7 mouse cellular contexts compared by ENCODE assay signal in genomic region chr2:153609548-153609947, GRCm38 (mm10). TPM values are rescaled to one million over a fixed set of nuclear protein-coding genes. Genes with fewer than 3 reads are reported as not detected.
DNase-seq lines count a peak whose midpoint lies in the region; ATAC-seq lines count a peak whose summit lies in the region.

No protein-coding gene starts in this region.

- peak; percentile 92 to 98 for DNase-seq in adrenal gland, adult (ENCODE audit: inconsistent age in 2 of 2, low spot score in 1 of 2)
- DNase-seq in embryo, embryonic 11 days = peak; percentile 89
- peak; percentile 78 for DNase-seq in gastrocnemius, postnatal 25 days
- DNase-seq in left cerebral cortex, postnatal 10 days (ENCODE audit: extremely low spot score in 1 of 2, low spot score in 2 of 2) = peak; percentile 86 to 89
- peak; percentile 84 for DNase-seq in right cerebral cortex, postnatal 4 days

- intact Hi-C loops in left cerebral cortex, postnatal 10 days (cut with DNase I) = no loop called here

- ATAC-seq in inflammation-experienced regulatory T-cells, adult 6 months = peak; percentile 85
- peak; percentile 59 for ATAC-seq in megakaryocyte-erythroid progenitor cell, adult 5-6 weeks (replicated peaks; ENCODE audit: low FRiP score, low TSS enrichment, poor library complexity, severe bottlenecking)

RNA-seq across cellular contexts. Expression of gene Commd7, which starts 23.0 kb away (rescaled TPM):
- 1 to 10 TPM; 9.5 TPM for total RNA-seq in gastrocnemius, postnatal 25 days (2021)
- 100 to 1,000 TPM; 102 to 138 (median 121) TPM for polyA plus RNA-seq in inflammation-experienced regulatory T-cells, adult 6 months (2017; shearing (Covaris generic))
- 10 to 100 TPM; 32.9 to 36.5 TPM for total RNA-seq in left cerebral cortex, postnatal 10 days (2021)
- total RNA-seq in megakaryocyte-erythroid progenitor cell, adult 5-6 weeks (2014; fragmentation: Nextera tagmentation) = 25.8 and 35.8 TPM in 2 replicates
- total RNA-seq in megakaryocyte-erythroid progenitor cell, adult 5-6 weeks (2017) = 22.3 and 24.1 TPM in 2 replicates

RNA-seq across cellular contexts. Expression of gene Dnmt3b, which starts 39.7 kb away (rescaled TPM):
- 1 to 10 TPM in 1 of 2 experiments, under 1 TPM in 1; 0.94 to 1.1 TPM for total RNA-seq in gastrocnemius, postnatal 25 days (2021)
- polyA plus RNA-seq in inflammation-experienced regulatory T-cells, adult 6 months (2017; shearing (Covaris generic)) = 1 to 10 TPM; 1.5 to 4.8 (median 3.7) TPM
- 1 to 10 TPM; 1.5 to 1.7 TPM for total RNA-seq in left cerebral cortex, postnatal 10 days (2021)
- total RNA-seq in megakaryocyte-erythroid progenitor cell, adult 5-6 weeks (2014; fragmentation: Nextera tagmentation) = 20.2 and 22.1 TPM in 2 replicates
- 13.4 and 18.0 TPM in 2 replicates for total RNA-seq in megakaryocyte-erythroid progenitor cell, adult 5-6 weeks (2017)

Comparison
In these comparisons a context has a peak if more than half of its experiments do, and no peak if none do; other contexts are left out.
1. Peak in every context shown above with its lines: DNase-seq and ATAC-seq.
2. RNA of gene Dnmt3b, which starts 39.7 kb away (total RNA-seq): 13.4 to 22.1 TPM in megakaryocyte-erythroid progenitor cell, adult 5-6 weeks; 1.5 to 1.7 TPM in left cerebral cortex, postnatal 10 days and 0.94 to 1.1 TPM in gastrocnemius, postnatal 25 days; every median in the first group is over 4 times any median in the second.